Mouse (Mus musculus): ENCODE data around the gene Myo1c.
A peak's percentile ranks its signal among the peaks of the same experiment; 100 is the strongest.

Gene Myo1c

GRCm38 (mm10) chr11:75650311-75650710 is at the start of gene Myo1c:
TSS of gene Myo1c (plus strand) at chr11:75650504.
- DNase-seq (ENCODE audit: inconsistent ontology term) = no peak

GRCm38 (mm10) chr11:75604826-75605225 is 45.5 kb upstream of the Myo1c start:
- DNase-seq (ENCODE audit: inconsistent ontology term) = no peak

GRCm38 (mm10) chr11:75605318-75605717 is 45.0 kb upstream of the Myo1c start:
- no peak for DNase-seq (ENCODE audit: inconsistent ontology term)

- DNase-seq (ENCODE audit: inconsistent ontology term) = no peak
Measured at GRCm38 (mm10) chr11:75608776-75609175, 41.5 kb upstream of the Myo1c start.

- no peak for DNase-seq (ENCODE audit: inconsistent ontology term)
Measured at GRCm38 (mm10) chr11:75610021-75610420, 40.3 kb upstream of the Myo1c start.

- DNase-seq (ENCODE audit: inconsistent ontology term) = no peak
Measured at GRCm38 (mm10) chr11:75614769-75615168, 35.5 kb upstream of the Myo1c start.

- DNase-seq (ENCODE audit: inconsistent ontology term) = no peak
Measured at GRCm38 (mm10) chr11:75615556-75615955, 34.7 kb upstream of the Myo1c start.

- DNase-seq (ENCODE audit: inconsistent ontology term) = no peak
Measured at GRCm38 (mm10) chr11:75619133-75619532, 31.2 kb upstream of the Myo1c start.

GRCm38 (mm10) chr11:75620136-75620780 is 30.0 kb upstream of the Myo1c start:
- no peak for DNase-seq (ENCODE audit: inconsistent ontology term)

GRCm38 (mm10) chr11:75621426-75621825 is 28.9 kb upstream of the Myo1c start:
- DNase-seq (ENCODE audit: inconsistent ontology term) = no peak

GRCm38 (mm10) chr11:75622588-75623329 is 27.5 kb upstream of the Myo1c start:
- no peak for DNase-seq (ENCODE audit: inconsistent ontology term)

- DNase-seq (ENCODE audit: inconsistent ontology term) = no peak
Measured at GRCm38 (mm10) chr11:75624102-75624554, 26.2 kb upstream of the Myo1c start.

- DNase-seq (ENCODE audit: inconsistent ontology term) = no peak
Measured at GRCm38 (mm10) chr11:75625820-75626219, 24.5 kb upstream of the Myo1c start.

GRCm38 (mm10) chr11:75630098-75630497 is 20.2 kb upstream of the Myo1c start:
- DNase-seq (ENCODE audit: inconsistent ontology term) = no peak

GRCm38 (mm10) chr11:75630645-75631229 is 19.6 kb upstream of the Myo1c start, which contains the start of gene Inpp5k:
TSS of gene Inpp5k (plus strand) at chr11:75630988.
- DNase-seq (ENCODE audit: inconsistent ontology term) = peak; percentile 98

GRCm38 (mm10) chr11:75631561-75632225 is 18.6 kb upstream of the Myo1c start:
- peak; percentile 40 for DNase-seq (ENCODE audit: inconsistent ontology term)

GRCm38 (mm10) chr11:75632921-75633320 is 17.4 kb upstream of the Myo1c start:
- DNase-seq (ENCODE audit: inconsistent ontology term) = no peak

- no peak for DNase-seq (ENCODE audit: inconsistent ontology term)
Measured at GRCm38 (mm10) chr11:75634801-75635200, 15.5 kb upstream of the Myo1c start.

- no peak for DNase-seq (ENCODE audit: inconsistent ontology term)
Measured at GRCm38 (mm10) chr11:75635315-75635714, 15.0 kb upstream of the Myo1c start.

GRCm38 (mm10) chr11:75643323-75643722 is 7.0 kb upstream of the Myo1c start:
- no peak for DNase-seq (ENCODE audit: inconsistent ontology term)

GRCm38 (mm10) chr11:75644684-75645083 is 5.6 kb upstream of the Myo1c start:
- no peak for DNase-seq (ENCODE audit: inconsistent ontology term)

- peak; percentile 88 for DNase-seq (ENCODE audit: inconsistent ontology term)
Measured at GRCm38 (mm10) chr11:75647681-75648211, 2.6 kb upstream of the Myo1c start.
